Mouse (Mus musculus) kidney, embryonic 15.5 days (tissue): ENCODE data around the gene Prkch. TPM values are rescaled to one million over a fixed set of nuclear protein-coding genes. Genes with fewer than 3 reads are reported as not detected.
"Not testable (repeated sequence)": the region's sequence is repeated elsewhere in the genome, so short reads cannot be mapped to it uniquely, and the experiment has no call there.

Experiments
- ATAC-seq: fragments of 200-750 bp; cut with Nextera tagmentation; replicated peaks from 2 replicates; pipeline ENCODE4 v1.8.0; 2017; ENCODE audit warnings: moderate TSS enrichment; ENCODE audit not compliant: low FRiP score
- H3K27ac ChIP-seq: fragments of 300-500 bp; sonication (generic); 2 replicates; pipeline ENCODE4 v1.5.1; 2015; ENCODE audit warnings: mild to moderate bottlenecking, inconsistent platforms
- H3K27me3 ChIP-seq: fragments of 300-500 bp; sonication (generic); 2 replicates; pipeline ENCODE4 v1.6.1; 2015; ENCODE audit warnings: inconsistent platforms
- H3K36me3 ChIP-seq: fragments of 300-500 bp; sonication (generic); 2 replicates; pipeline ENCODE4 v1.6.1; 2015; ENCODE audit warnings: inconsistent platforms
- H3K4me1 ChIP-seq: fragments of 300-500 bp; sonication (generic); 2 replicates; pipeline ENCODE4 v1.6.1; 2015; ENCODE audit warnings: inconsistent platforms
- H3K4me2 ChIP-seq: fragments of 300-500 bp; sonication (generic); 2 replicates; pipeline ENCODE4 v1.6.1; 2015; ENCODE audit warnings: moderate library complexity, mild to moderate bottlenecking, inconsistent platforms
- H3K4me3 ChIP-seq: fragments of 300-500 bp; sonication (generic); replicated peaks from 2 replicates; pipeline ENCODE4 v1.5.1; 2015; ENCODE audit warnings: mild to moderate bottlenecking, inconsistent platforms
- H3K9ac ChIP-seq: fragments of 300-500 bp; sonication (generic); 2 replicates; pipeline ENCODE4 v1.6.1; 2015; ENCODE audit warnings: mild to moderate bottlenecking, inconsistent platforms
- H3K9me3 ChIP-seq: fragments of 300-500 bp; sonication (generic); replicated peaks from 2 replicates; pipeline ENCODE4 v1.6.1; 2016; ENCODE audit warnings: inconsistent platforms
- WGBS: fragments of 180-500 bp; shearing (Covaris S2); methylation state at CpG from one replicate; pipeline ENCODE4 v1.1.7; 2015; ENCODE audit warnings: mixed read lengths; 5-methylcytosine and 5-hydroxymethylcytosine counted together
- polyA plus RNA-seq: library from polyadenylated mRNA; unstranded; fragments of >200 nt; fragmentation: Nextera tagmentation; extraction: Ambion mirVana; gene quantifications from 2 replicates; pipeline ENCODE4 v1.2.1, GENCODE M21; 2015

The Prkch gene
- 10.9 and 11.9 TPM in 2 replicates for polyA plus RNA-seq

- Histone ChIP-seq H3K27ac (peak within 1 kb of the TSS; percentile 88), H3K9me3 (no peaks in the 10 kb centered on the region), H3K4me1 (peaks cover 22% of the 10 kb centered on the region), H3K4me2 (peak within 1 kb of the TSS; percentile 87), H3K4me3 (peak within 1 kb of the TSS; percentile 79), H3K36me3 (no peaks in the 10 kb centered on the region), H3K9ac (peak within 1 kb of the TSS; percentile 83), H3K27me3 (peaks cover 40% of the 10 kb centered on the region)
- ATAC-seq = peak; percentile 93
- under 1% methylated on average over 61 of the region's 61 CpGs for WGBS
Observed at GRCm38 (mm10) chr12:73584610-73585240, at the start of gene Prkch. Gene Prkch, plus strand, starts transcription at chr12:73584796.

GRCm38 (mm10) chr12:73537499-73538138 lies 47.0 kb upstream of the Prkch start:
- H3K9me3 ChIP-seq = no peaks in the 10 kb centered on the region
- 35% methylated on average over 17 of the region's 17 CpGs for WGBS
- H3K27ac ChIP-seq = no peak overlapping the region
- H3K36me3 ChIP-seq = no peaks in the 10 kb centered on the region
- ATAC-seq = no peak
- peaks cover 31% of the 10 kb centered on the region for H3K27me3 ChIP-seq
- peak overlapping the region; percentile 23; the same call in 1 of the 2 replicates for H3K4me3 ChIP-seq
- H3K4me1 ChIP-seq = 0 out of 2 replicates have a peak, but pooled peaks cover 4% of the 10 kb centered on the region
- no peak overlapping the region for H3K9ac ChIP-seq
- H3K4me2 ChIP-seq = peak overlapping the region; percentile 51

- ATAC-seq, H3K9me3 ChIP-seq, H3K36me3 ChIP-seq, H3K9ac ChIP-seq, H3K27ac ChIP-seq, H3K4me1 ChIP-seq: not testable (repeated sequence)
- 39% methylated on average over 3 of the region's 3 CpGs for WGBS
- peaks cover 32% of the 10 kb centered on the region for H3K27me3 ChIP-seq
- peak overlapping the region; percentile 23; the same call in 1 of the 2 replicates for H3K4me3 ChIP-seq
- peak overlapping the region; percentile 51 for H3K4me2 ChIP-seq
Observed at GRCm38 (mm10) chr12:73538139-73538508, 46.5 kb upstream of the Prkch start.

GRCm38 (mm10) chr12:73539151-73539550 lies 45.4 kb upstream of the Prkch start:
- no peak for ATAC-seq

GRCm38 (mm10) chr12:73540402-73540801 lies 44.2 kb upstream of the Prkch start:
- peaks cover 48% of the 10 kb centered on the region for H3K27me3 ChIP-seq
- no peak overlapping the region for H3K4me3 ChIP-seq
- WGBS = 80% methylated on average over 2 of the region's 2 CpGs
- H3K27ac ChIP-seq = no peak overlapping the region
- no peak for ATAC-seq
- no peak overlapping the region for H3K4me2 ChIP-seq
- no peaks in the 10 kb centered on the region for H3K36me3 ChIP-seq
- H3K9ac ChIP-seq = no peak overlapping the region
- H3K4me1 ChIP-seq = peaks cover 9% of the 10 kb centered on the region
- H3K9me3 ChIP-seq = no peaks in the 10 kb centered on the region

More at GRCm38 (mm10) chr12:73539151-73539550, 45.4 kb upstream of the Prkch start:
- H3K9ac ChIP-seq = no peak overlapping the region
- H3K4me1 ChIP-seq = 0 out of 2 replicates have a peak, but pooled peaks cover 4% of the 10 kb centered on the region
- no peak overlapping the region for H3K27ac ChIP-seq
- H3K4me3 ChIP-seq = 0 out of 2 replicates have a peak overlapping the region, but pooled peaks have one; percentile 6
- H3K9me3 ChIP-seq = no peaks in the 10 kb centered on the region
- 31% methylated on average over 2 of the region's 2 CpGs for WGBS
- peaks cover 35% of the 10 kb centered on the region for H3K27me3 ChIP-seq
- H3K36me3 ChIP-seq = no peaks in the 10 kb centered on the region
- H3K4me2 ChIP-seq = no peak overlapping the region

GRCm38 (mm10) chr12:73543191-73543590 lies 41.4 kb upstream of the Prkch start:
- no peaks in the 10 kb centered on the region for H3K36me3 ChIP-seq
- H3K27ac ChIP-seq = no peak overlapping the region
- peaks cover 76% of the 10 kb centered on the region for H3K27me3 ChIP-seq
- H3K9me3 ChIP-seq = no peaks in the 10 kb centered on the region
- no peak overlapping the region for H3K4me3 ChIP-seq
- H3K9ac ChIP-seq = no peak overlapping the region
- peaks cover 21% of the 10 kb centered on the region for H3K4me1 ChIP-seq
- no peak overlapping the region for H3K4me2 ChIP-seq
- 73% methylated on average over 5 of the region's 5 CpGs for WGBS
- no peak for ATAC-seq

GRCm38 (mm10) chr12:73544736-73545671 lies 39.6 kb upstream of the Prkch start:
- Histone ChIP-seq H3K9me3 (no peaks in the 10 kb centered on the region), H3K9ac (peak overlapping the region; percentile 16; the same call in 1 of the 2 replicates), H3K4me1 (peaks cover 21% of the 10 kb centered on the region), H3K4me2 (peak overlapping the region; percentile 65), H3K27me3 (peaks cover 93% of the 10 kb centered on the region), H3K4me3 (peak overlapping the region; percentile 48), H3K27ac (no peak overlapping the region), H3K36me3 (no peaks in the 10 kb centered on the region)
- ATAC-seq = no peak
- 11% methylated on average over 48 of the region's 48 CpGs for WGBS

- under 1% methylated on average over 55 of the region's 55 CpGs for WGBS
- peak overlapping the region; percentile 16 for H3K9ac ChIP-seq
- H3K4me1 ChIP-seq = peaks cover 21% of the 10 kb centered on the region
- no peaks in the 10 kb centered on the region for H3K9me3 ChIP-seq
- ATAC-seq = peak; percentile 52; the same call in 1 of the 2 replicates
- H3K4me2 ChIP-seq = peak overlapping the region; percentile 65
- no peaks in the 10 kb centered on the region for H3K36me3 ChIP-seq
- 0 out of 2 replicates have a peak overlapping the region, but pooled peaks have one; percentile 7 for H3K27ac ChIP-seq
- H3K4me3 ChIP-seq = peak overlapping the region; percentile 48
- peaks cover 96% of the 10 kb centered on the region for H3K27me3 ChIP-seq
Observed at GRCm38 (mm10) chr12:73545672-73546085, 38.9 kb upstream of the Prkch start.

- H3K4me1 ChIP-seq = peaks cover 21% of the 10 kb centered on the region
- WGBS = 2% methylated on average over 59 of the region's 61 CpGs
- peak; percentile 76 for ATAC-seq
- H3K4me3 ChIP-seq = peak within 1 kb of the TSS; percentile 48
- H3K4me2 ChIP-seq = peak within 1 kb of the TSS; percentile 65
- H3K27ac ChIP-seq = 0 out of 2 replicates have a peak within 1 kb of the TSS, but pooled peaks have one; percentile 7
- no peaks in the 10 kb centered on the region for H3K9me3 ChIP-seq
- peak within 1 kb of the TSS; percentile 16 for H3K9ac ChIP-seq
- no peaks in the 10 kb centered on the region for H3K36me3 ChIP-seq
- peaks cover 95% of the 10 kb centered on the region for H3K27me3 ChIP-seq
Observed at GRCm38 (mm10) chr12:73546086-73546711, 38.4 kb upstream of the Prkch start, which contains the start of gene Tmem30b. Gene Tmem30b, minus strand, starts transcription at chr12:73546392.

- H3K4me3 ChIP-seq = no peak overlapping the region
- peaks cover 89% of the 10 kb centered on the region for H3K27me3 ChIP-seq
- no peaks in the 10 kb centered on the region for H3K36me3 ChIP-seq
- 32% methylated on average over 10 of the region's 10 CpGs for WGBS
- H3K27ac ChIP-seq = no peak overlapping the region
- H3K4me1 ChIP-seq = peaks cover 16% of the 10 kb centered on the region
- ATAC-seq = no peak
- no peak overlapping the region for H3K4me2 ChIP-seq
- no peak overlapping the region for H3K9ac ChIP-seq
- H3K9me3 ChIP-seq = no peaks in the 10 kb centered on the region
Observed at GRCm38 (mm10) chr12:73547646-73548045, 37.0 kb upstream of the Prkch start.

GRCm38 (mm10) chr12:73548259-73548658 lies 36.3 kb upstream of the Prkch start:
- Histone ChIP-seq H3K9me3 (no peaks in the 10 kb centered on the region), H3K36me3 (no peaks in the 10 kb centered on the region), H3K4me1 (peaks cover 16% of the 10 kb centered on the region), H3K27me3 (peaks cover 89% of the 10 kb centered on the region), H3K27ac (no peak overlapping the region), H3K4me2 (no peak overlapping the region), H3K9ac (no peak overlapping the region), H3K4me3 (no peak overlapping the region)
- WGBS = 62% methylated on average over 8 of the region's 8 CpGs
- no peak for ATAC-seq
